11 mouse cellular contexts compared by ENCODE assay signal in genomic region chr9:47445332-47445731, GRCm38 (mm10).
"Had no signal": no experiment of that assay in that cellular context is flagged by ENCODE, and none has a peak within 500 bp of the region (broad histone marks: within the 10 kb centered on the region; RNA-seq: fewer than 3 reads in every experiment).

No protein-coding gene starts in this region.

- H3K27ac ChIP-seq: intestine, embryonic 15.5 days; limb, embryonic 12.5 days; liver, embryonic 13.5 days; lung, embryonic 15.5 days; midbrain, embryonic 13.5 days; neural tube, embryonic 15.5 days had no signal

- ATAC-seq: intestine, embryonic 15.5 days; liver, postnatal 0 days; midbrain, embryonic 13.5 days had no signal

- DNase-seq: kidney, adult 2 months; kidney, postnatal 25 days; liver; liver, embryonic 13.5 days; liver, postnatal 0 days; thymus, postnatal 36 days had no signal

- H3K4me3 ChIP-seq: intestine, embryonic 15.5 days; limb, embryonic 12.5 days; liver, embryonic 13.5 days; lung, embryonic 15.5 days; midbrain, embryonic 13.5 days; neural tube, embryonic 15.5 days had no signal

- H3K4me1 ChIP-seq: intestine, embryonic 15.5 days; limb, embryonic 12.5 days; liver, embryonic 13.5 days; lung, embryonic 15.5 days; neural tube, embryonic 15.5 days had no signal
